Mouse (Mus musculus): Measurements from ENCODE around the gene Fdxr. TPM values are rescaled to one million over a fixed set of nuclear protein-coding genes. Genes with fewer than 3 reads are reported as not detected.

Gene Fdxr
- polyA plus RNA-seq, 1 experiment from 2014 or later = 17.8 TPM

DNA sequence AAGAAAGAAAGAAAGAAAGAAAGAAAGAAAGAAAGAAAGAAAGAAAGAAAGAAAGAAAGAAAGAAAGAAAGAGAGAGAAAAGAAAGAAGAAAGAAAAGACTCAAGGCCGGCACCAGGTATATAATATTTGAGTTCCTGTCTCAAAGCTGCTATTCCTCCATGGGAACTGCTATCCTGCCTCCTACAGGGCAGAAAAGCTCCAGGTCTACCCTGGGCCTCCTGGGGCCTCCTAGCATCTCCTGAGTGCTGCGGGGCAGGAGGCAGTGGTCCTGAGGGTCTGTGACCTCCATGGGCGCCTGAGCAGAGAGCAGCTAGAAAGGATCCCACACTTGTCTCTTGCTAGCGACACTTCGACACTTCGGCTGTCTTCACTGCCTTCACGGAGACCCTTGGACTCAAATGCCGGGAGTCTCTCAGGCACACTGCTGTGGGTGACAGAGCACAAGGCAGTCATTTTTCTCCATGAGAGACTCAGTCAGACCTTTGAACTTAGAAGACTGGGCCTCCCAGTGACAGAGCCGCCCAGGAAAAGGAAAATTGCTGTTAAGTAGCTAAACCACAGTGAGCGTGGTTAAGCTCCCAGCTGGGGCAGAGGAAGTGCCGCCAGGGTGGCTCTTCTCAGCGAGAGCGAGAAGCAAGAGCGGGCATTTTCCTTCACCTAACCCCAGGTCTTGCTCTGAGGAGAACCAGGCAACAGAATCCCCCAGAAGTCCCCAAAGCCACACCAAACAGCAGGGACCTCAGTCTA is 45.5 kb downstream of the Fdxr start:
- no peaks in the 10 kb centered on the region for H3K27me3 ChIP-seq (replicated peaks)
- H3K9me3 ChIP-seq (replicated peaks) = no peaks in the 10 kb centered on the region
- H3K4me1 ChIP-seq = peaks cover 65% of the 10 kb centered on the region
- H3K9ac ChIP-seq = no peak overlapping the region
- 0 out of 2 replicates have a peak overlapping the region, but pooled peaks have one; percentile 4 for H3K27ac ChIP-seq
- ATAC-seq = no peak
- no peaks in the 10 kb centered on the region for H3K36me3 ChIP-seq
- no peak overlapping the region for H3K4me2 ChIP-seq
- no peak overlapping the region for H3K4me3 ChIP-seq
- 38% methylated on average over 14 of the region's 14 CpGs for WGBS (ENCODE audit: insufficient replicate concordance)

DNA sequence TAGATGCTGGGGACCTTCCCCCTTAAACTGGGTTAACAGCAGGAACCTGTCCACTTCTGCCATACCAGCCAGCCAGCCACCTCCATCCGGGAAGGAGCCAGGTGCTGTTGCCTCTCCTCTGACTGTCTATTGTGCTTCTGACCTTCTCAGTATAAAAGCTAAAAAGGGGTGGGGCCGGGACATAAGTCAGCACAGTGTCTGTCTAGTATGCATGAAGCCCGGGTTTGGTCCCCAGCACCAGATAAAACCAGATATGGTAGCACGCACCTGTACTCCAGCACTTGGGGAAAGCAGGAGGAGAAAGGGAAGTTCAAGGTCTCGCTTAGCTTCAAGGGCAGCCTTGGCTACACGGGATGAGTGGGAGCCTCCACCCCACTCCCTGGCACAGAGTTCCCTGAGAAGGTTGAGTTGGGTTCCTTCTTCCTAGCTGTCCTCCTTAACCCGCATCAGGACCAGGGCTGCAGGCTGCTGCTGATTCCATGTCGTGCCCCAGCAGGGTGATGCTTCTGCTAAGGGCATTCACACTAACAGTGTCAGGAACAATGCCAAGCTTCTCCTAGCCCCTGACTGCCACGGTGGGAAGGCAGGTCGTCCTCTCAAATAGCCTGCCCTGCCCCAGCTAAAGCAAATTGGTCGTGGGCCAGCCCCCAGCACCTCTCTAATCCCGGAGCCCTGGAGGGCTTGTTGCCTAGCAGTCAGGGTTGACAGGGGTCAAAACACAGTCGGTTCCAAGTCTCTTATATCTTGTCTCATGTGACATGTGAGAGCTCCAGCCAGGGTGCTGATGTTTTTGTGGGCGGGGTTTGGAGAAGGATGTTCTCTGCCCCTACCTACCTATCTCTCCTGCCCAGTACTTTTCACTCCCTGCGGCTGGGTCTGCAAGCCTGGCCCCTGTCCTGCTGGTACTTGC is 47.6 kb downstream of the Fdxr start:
- no peak overlapping the region for H3K4me2 ChIP-seq
- H3K36me3 ChIP-seq = no peaks in the 10 kb centered on the region
- H3K9me3 ChIP-seq (replicated peaks) = no peaks in the 10 kb centered on the region
- no peak overlapping the region for H3K9ac ChIP-seq
- no peak overlapping the region for H3K4me3 ChIP-seq
- H3K4me1 ChIP-seq = peaks cover 69% of the 10 kb centered on the region
- ATAC-seq = no peak
- H3K27ac ChIP-seq = no peak overlapping the region
- 0 out of 2 replicates have a peak, but pooled peaks cover 5% of the 10 kb centered on the region for H3K27me3 ChIP-seq (replicated peaks)
- WGBS (ENCODE audit: insufficient replicate concordance) = 55% methylated on average over 15 of the region's 15 CpGs

DNA sequence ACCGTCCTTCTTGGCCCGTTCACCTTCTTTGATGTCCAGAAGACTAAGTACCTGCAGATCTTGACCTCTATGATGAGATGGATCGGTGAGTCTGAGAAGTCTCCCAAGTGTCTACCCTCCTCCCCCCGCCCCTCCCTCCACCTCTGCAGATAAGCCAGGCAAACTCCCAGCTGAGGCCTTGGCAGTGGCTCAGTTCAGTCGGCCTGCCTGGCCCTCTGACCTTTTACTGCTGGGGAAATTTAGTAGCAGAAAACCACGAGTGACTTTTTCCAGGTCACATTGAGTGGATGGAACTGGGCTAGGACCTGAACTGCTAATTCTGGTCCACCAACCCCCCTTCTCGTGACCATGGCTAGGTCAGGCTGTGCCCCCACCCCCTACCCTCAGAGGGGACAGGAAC is 48.4 kb downstream of the Fdxr start:
- Histone ChIP-seq H3K36me3 (no peaks in the 10 kb centered on the region), H3K9ac (no peak overlapping the region), H3K27me3 (replicated peaks) (0 out of 2 replicates have a peak, but pooled peaks cover 5% of the 10 kb centered on the region), H3K27ac (no peak overlapping the region), H3K4me3 (no peak overlapping the region), H3K4me2 (no peak overlapping the region), H3K9me3 (replicated peaks) (no peaks in the 10 kb centered on the region), H3K4me1 (peaks cover 76% of the 10 kb centered on the region)
- WGBS (ENCODE audit: insufficient replicate concordance) = 42% methylated on average over 7 of the region's 7 CpGs
- no peak for ATAC-seq

DNA sequence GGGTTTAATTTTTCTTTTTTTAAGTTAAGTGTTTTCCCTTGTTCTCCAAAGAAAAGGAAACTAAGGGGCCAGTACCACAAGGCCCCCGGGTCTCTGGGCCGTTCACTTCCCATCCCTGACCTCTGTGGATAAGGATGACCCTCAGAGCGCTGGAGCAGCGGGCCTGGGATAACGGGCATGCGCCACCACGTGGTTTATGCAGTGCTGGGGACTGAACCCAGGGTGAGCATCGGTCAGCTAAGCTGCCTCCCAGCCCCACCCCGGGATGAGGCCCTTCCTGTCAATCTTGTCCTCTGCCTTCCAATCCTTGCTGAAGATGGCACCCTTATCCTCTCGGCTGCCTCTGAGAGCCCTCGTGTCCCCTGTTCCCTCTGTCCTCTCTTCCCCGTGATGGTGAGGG is 49.2 kb downstream of the Fdxr start:
- ATAC-seq = no peak
- Histone ChIP-seq H3K9ac (no peak overlapping the region), H3K27me3 (replicated peaks) (0 out of 2 replicates have a peak, but pooled peaks cover 5% of the 10 kb centered on the region), H3K4me1 (peaks cover 84% of the 10 kb centered on the region), H3K4me3 (no peak overlapping the region), H3K9me3 (replicated peaks) (no peaks in the 10 kb centered on the region), H3K36me3 (no peaks in the 10 kb centered on the region), H3K27ac (no peak overlapping the region), H3K4me2 (no peak overlapping the region)
- WGBS (ENCODE audit: insufficient replicate concordance) = 53% methylated on average over 12 of the region's 12 CpGs

DNA sequence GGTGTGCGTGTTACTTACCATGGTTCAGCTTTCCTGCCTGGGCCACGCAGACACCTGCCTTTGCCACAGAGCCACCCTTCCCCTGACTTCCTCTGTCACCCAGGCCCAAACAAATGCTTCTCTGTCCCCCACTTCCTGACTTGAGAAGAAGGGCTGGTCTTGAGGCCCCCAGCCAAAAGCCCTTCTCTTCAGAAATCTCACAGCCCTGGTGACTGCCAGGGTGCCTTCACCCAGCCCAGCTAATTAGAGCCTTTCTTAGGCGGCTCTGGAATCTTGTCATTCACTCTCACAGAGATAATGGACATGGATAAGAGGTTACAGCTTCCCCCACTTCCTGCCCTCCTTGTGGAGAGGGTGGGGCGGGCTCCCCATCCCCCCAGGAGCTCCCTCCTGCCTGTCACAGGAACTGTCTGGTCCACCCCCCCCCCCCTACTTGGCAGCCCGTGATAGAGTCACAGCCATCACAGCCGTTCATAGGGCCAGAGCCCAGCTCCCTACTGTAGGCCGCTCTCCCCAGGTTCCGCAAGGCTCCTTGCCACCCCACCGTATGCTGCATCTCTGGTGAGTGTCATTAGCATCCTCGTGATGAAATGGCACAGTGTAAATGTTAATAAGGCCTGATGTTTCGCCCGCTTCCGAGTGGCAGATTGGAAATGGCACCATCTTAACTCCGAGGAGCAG is 49.9 kb downstream of the Fdxr start:
- Histone ChIP-seq H3K4me2 (no peak overlapping the region), H3K9me3 (replicated peaks) (no peaks in the 10 kb centered on the region), H3K9ac (no peak overlapping the region), H3K27ac (0 out of 2 replicates have a peak overlapping the region, but pooled peaks have one; percentile 28), H3K4me3 (no peak overlapping the region), H3K36me3 (no peaks in the 10 kb centered on the region), H3K4me1 (peaks cover 84% of the 10 kb centered on the region), H3K27me3 (replicated peaks) (0 out of 2 replicates have a peak, but pooled peaks cover 5% of the 10 kb centered on the region)
- no peak for ATAC-seq
- 49% methylated on average over 14 of the region's 14 CpGs for WGBS (ENCODE audit: insufficient replicate concordance)

DNA sequence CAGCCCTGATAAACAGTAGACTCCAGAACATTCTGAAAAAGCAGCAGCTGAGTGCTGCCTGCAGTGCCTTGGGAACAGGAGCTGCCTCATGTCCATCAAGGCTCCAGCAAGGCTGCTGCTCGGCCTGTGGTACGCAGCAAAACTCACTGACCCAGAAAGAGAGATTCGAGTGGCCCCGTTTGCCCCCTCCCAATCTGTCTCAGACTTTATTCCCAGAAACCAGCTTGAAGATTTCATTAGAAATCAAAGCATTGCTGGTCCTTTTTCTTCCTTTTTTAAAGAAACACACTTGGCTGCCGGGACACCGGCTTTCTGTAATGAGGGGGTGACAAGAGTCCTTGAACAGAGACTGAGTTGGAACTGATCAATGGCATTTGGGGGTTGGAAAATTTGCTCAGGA is 51.5 kb downstream of the Fdxr start:
- H3K27ac ChIP-seq = no peak overlapping the region
- 0 out of 2 replicates have a peak, but pooled peaks cover 5% of the 10 kb centered on the region for H3K27me3 ChIP-seq (replicated peaks)
- H3K36me3 ChIP-seq = no peaks in the 10 kb centered on the region
- no peak overlapping the region for H3K4me2 ChIP-seq
- WGBS (ENCODE audit: insufficient replicate concordance) = 79% methylated on average over 6 of the region's 6 CpGs
- H3K9me3 ChIP-seq (replicated peaks) = no peaks in the 10 kb centered on the region
- H3K4me3 ChIP-seq = no peak overlapping the region
- H3K4me1 ChIP-seq = peaks cover 69% of the 10 kb centered on the region
- no peak overlapping the region for H3K9ac ChIP-seq
- no peak for ATAC-seq

DNA sequence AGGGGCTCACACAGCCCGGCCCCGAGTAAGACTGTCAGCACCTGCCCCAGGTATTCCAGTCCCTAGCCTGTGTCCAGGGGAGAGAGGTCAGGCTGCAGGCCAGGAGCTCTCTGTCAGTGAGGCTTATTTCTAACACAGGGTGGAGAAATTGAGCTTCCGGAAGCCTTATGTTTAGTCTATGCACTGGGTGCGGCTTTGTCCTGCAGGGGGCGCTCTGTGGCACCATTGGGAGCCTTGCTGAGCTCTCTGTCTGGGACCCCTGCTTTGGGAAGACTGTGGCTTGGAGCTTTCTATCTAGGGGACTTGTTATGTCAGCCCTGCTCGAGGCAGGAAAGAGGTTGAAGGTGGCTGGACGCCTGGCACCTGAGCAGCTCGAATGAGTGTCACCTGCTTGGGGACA is 52.0 kb downstream of the Fdxr start:
- H3K27me3 ChIP-seq (replicated peaks) = 0 out of 2 replicates have a peak, but pooled peaks cover 5% of the 10 kb centered on the region
- no peak overlapping the region for H3K27ac ChIP-seq
- no peaks in the 10 kb centered on the region for H3K9me3 ChIP-seq (replicated peaks)
- H3K4me1 ChIP-seq = peaks cover 69% of the 10 kb centered on the region
- H3K36me3 ChIP-seq = no peaks in the 10 kb centered on the region
- no peak overlapping the region for H3K9ac ChIP-seq
- 45% methylated on average over 8 of the region's 8 CpGs for WGBS (ENCODE audit: insufficient replicate concordance)
- no peak overlapping the region for H3K4me3 ChIP-seq
- no peak overlapping the region for H3K4me2 ChIP-seq
- no peak for ATAC-seq

DNA sequence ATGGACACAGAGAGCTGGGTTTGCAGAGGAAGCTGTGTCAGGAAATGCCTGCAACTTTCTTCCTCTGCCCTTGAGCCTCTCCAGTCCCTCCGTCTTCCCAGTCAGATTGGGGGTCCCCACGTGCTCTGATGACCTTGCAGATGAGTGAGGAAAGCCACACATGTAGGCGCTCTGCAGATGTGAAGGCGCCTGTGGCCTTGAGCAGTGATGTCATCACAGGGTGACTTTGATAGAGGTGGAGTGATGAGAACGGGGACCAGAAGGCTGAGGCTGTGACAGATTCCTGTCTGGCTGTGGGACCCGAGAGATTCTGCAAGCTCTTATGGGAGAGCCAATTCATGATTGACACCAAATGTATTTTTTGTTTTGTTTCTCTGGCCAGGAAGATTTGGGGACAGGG is 53.0 kb downstream of the Fdxr start:
- no peaks in the 10 kb centered on the region for H3K9me3 ChIP-seq (replicated peaks)
- no peaks in the 10 kb centered on the region for H3K36me3 ChIP-seq
- no peak overlapping the region for H3K4me3 ChIP-seq
- H3K4me2 ChIP-seq = no peak overlapping the region
- WGBS (ENCODE audit: insufficient replicate concordance) = 44% methylated on average over 6 of the region's 6 CpGs
- H3K9ac ChIP-seq = no peak overlapping the region
- H3K27ac ChIP-seq = no peak overlapping the region
- H3K27me3 ChIP-seq (replicated peaks) = 0 out of 2 replicates have a peak, but pooled peaks cover 5% of the 10 kb centered on the region
- ATAC-seq = no peak
- peaks cover 72% of the 10 kb centered on the region for H3K4me1 ChIP-seq

DNA sequence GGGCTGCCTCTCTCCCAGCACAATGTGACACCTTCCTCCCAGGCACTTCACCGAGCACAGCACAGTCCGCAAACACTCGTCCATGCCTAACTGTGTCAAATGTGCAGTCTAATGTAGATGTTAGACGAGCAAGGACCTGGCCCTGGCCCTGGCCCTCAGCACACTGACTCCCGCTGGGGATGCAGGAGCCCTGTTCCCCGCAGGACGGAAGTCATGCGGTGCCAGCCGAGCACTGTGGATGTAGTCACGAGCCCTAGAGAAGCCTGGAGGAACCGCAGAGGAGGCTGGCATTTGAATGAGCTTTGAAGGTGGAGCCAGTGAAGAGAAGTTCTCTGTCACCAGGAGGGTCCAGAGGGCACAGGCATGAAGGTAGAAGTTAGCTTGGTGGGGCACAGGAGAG is 53.4 kb downstream of the Fdxr start:
- no peaks in the 10 kb centered on the region for H3K9me3 ChIP-seq (replicated peaks)
- H3K4me3 ChIP-seq = no peak overlapping the region
- H3K36me3 ChIP-seq = no peaks in the 10 kb centered on the region
- H3K9ac ChIP-seq = no peak overlapping the region
- 63% methylated on average over 11 of the region's 11 CpGs for WGBS (ENCODE audit: insufficient replicate concordance)
- H3K4me1 ChIP-seq = peaks cover 72% of the 10 kb centered on the region
- H3K4me2 ChIP-seq = no peak overlapping the region
- ATAC-seq = no peak
- 0 out of 2 replicates have a peak, but pooled peaks cover 5% of the 10 kb centered on the region for H3K27me3 ChIP-seq (replicated peaks)
- no peak overlapping the region for H3K27ac ChIP-seq

DNA sequence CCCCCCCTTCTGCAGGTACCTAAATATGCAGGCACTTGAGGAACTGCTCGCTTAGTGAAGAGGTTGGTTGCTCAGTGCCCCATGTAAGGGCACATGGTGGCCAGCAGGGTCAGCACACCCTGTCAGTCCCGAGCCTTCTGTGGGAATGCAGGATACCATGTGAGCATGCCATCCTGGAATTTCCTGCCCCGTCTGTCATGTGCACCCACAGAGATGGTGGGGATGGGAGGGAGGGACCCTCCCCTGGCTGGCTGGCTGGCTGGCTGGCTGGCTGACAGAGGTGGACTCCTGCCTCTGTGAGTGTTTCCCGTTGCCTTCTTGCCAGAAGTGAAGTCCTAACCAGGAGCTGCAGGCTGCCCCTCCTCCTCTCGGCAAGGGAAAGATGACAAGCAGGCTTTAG is 54.3 kb downstream of the Fdxr start:
- Histone ChIP-seq H3K4me1 (peaks cover 72% of the 10 kb centered on the region), H3K27ac (no peak overlapping the region)
- WGBS (ENCODE audit: insufficient replicate concordance) = 47% methylated on average over 5 of the region's 5 CpGs

DNA sequence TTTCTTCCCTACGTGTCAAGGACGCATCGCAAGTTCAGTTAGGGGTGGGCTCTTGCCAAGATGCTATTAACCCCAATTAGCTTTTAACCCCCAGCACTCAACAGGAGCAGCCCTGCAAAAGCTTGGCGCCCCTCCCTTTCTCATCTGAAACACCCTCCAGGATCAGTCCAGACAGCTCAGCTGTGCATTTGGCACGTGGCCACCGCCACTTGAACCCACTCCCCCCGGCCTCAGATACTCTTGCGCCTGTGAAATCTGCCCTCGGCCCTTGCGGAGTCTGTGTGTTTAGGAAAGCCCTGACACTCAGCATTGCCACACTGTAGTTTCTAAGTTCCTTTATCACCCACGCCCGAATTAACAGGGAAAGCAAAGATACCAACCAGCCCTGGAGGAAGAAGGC is 54.8 kb downstream of the Fdxr start:
- 0 out of 2 replicates have a peak, but pooled peaks cover 5% of the 10 kb centered on the region for H3K27me3 ChIP-seq (replicated peaks)
- H3K9ac ChIP-seq = no peak overlapping the region
- H3K4me1 ChIP-seq = peaks cover 71% of the 10 kb centered on the region
- no peak overlapping the region for H3K4me3 ChIP-seq
- WGBS (ENCODE audit: insufficient replicate concordance) = 67% methylated on average over 12 of the region's 12 CpGs
- H3K36me3 ChIP-seq = no peaks in the 10 kb centered on the region
- no peak overlapping the region for H3K4me2 ChIP-seq
- no peaks in the 10 kb centered on the region for H3K9me3 ChIP-seq (replicated peaks)
- ATAC-seq = no peak
- no peak overlapping the region for H3K27ac ChIP-seq

More for the DNA sequence above, 54.3 kb downstream of the Fdxr start:
- Histone ChIP-seq H3K9me3 (replicated peaks) (no peaks in the 10 kb centered on the region), H3K9ac (no peak overlapping the region), H3K4me3 (no peak overlapping the region), H3K36me3 (no peaks in the 10 kb centered on the region), H3K27me3 (replicated peaks) (0 out of 2 replicates have a peak, but pooled peaks cover 5% of the 10 kb centered on the region), H3K4me2 (no peak overlapping the region)
- ATAC-seq = no peak
